Mouse (Mus musculus): ENCODE data around the gene Adam17. TPM values are rescaled to one million over a fixed set of nuclear protein-coding genes. Genes with fewer than 3 reads are reported as not detected.

Adam17 gene
- polyA plus RNA-seq, 1 experiment from 2014 or later: 15.6 TPM

DNA sequence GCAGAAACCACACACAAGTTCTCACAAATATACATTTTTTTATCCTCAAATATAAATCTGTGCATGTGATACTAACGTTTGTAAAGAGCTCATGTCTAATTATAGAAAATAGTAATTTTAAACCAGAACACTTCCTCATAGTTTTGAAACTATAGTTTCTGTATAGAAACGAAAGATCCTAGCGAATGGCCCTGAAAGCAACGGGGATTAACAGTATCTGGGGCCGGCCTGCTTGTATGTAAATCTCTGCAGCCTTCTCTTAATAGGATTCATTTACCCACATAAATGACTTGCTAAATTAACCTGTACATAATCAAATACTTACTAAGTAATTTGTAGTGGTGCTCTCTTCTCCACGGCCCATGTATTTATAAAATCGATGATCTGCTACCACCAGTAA, 26.5 kb downstream of the Adam17 start:
- Histone ChIP-seq H3K9me3 (replicated peaks) (no peaks in the 10 kb centered on the region), H3K27me3 (replicated peaks) (no peaks in the 10 kb centered on the region), H3K4me1 (no peaks in the 10 kb centered on the region), H3K4me2 (no peak overlapping the region), H3K9ac (replicated peaks) (no peak overlapping the region), H3K36me3 (peaks cover 32% of the 10 kb centered on the region), H3K4me3 (replicated peaks) (no peak overlapping the region), H3K27ac (replicated peaks) (no peak overlapping the region)
- 84% methylated on average over 7 of the region's 7 CpGs for WGBS
- no peak for ATAC-seq (ENCODE audit: low FRiP score)

DNA sequence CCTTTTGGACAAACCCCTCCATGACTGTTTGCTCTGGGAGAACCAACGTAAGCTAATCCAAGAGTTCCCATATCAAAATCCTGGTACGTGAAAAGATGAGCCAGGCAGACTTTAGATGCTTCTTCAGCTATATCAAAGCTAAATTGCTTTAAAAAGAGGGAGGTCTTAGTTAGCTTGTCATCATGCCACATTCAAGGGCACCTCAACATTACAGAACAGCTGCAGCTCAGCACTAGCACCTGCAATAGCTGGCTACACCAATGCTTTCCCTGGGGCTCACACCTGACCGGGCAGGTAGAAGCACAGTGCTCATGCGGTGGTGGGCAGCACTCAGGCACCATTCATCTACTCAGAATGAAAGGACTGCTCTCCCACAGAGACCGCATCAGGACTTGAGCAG, 32.8 kb downstream of the Adam17 start:
- Histone ChIP-seq H3K9ac (replicated peaks) (no peak overlapping the region), H3K4me1 (no peaks in the 10 kb centered on the region), H3K9me3 (replicated peaks) (no peaks in the 10 kb centered on the region), H3K27ac (replicated peaks) (no peak overlapping the region), H3K27me3 (replicated peaks) (no peaks in the 10 kb centered on the region), H3K4me2 (no peak overlapping the region), H3K4me3 (replicated peaks) (no peak overlapping the region), H3K36me3 (peaks cover 52% of the 10 kb centered on the region)
- no peak for ATAC-seq (ENCODE audit: low FRiP score)
- WGBS: 94% methylated on average over 5 of the region's 5 CpGs

DNA sequence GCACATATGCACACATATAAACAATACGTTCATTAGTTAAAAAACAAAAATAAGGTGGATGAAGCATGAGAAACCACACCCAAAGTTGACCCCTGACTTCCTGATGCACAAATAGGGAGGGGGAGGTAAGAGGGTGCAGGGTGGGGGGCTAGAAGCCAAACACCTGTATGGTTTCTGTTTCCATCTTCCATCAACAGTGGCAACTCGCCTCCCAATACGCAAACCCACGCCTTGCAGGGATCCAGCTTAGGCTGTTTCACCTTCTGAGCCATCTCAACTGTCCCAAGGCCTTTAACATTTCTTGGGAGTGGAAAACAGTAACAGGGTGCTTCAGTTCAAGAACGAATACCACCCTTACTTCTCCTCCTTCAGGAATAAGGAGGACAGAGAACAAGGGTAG, 36.3 kb downstream of the Adam17 start:
- no peaks in the 10 kb centered on the region for H3K27me3 ChIP-seq (replicated peaks)
- H3K4me3 ChIP-seq (replicated peaks): no peak overlapping the region
- WGBS: 95% methylated on average over 5 of the region's 5 CpGs
- H3K27ac ChIP-seq (replicated peaks): no peak overlapping the region
- H3K4me2 ChIP-seq: no peak overlapping the region
- no peaks in the 10 kb centered on the region for H3K4me1 ChIP-seq
- no peaks in the 10 kb centered on the region for H3K9me3 ChIP-seq (replicated peaks)
- peaks cover 66% of the 10 kb centered on the region for H3K36me3 ChIP-seq
- H3K9ac ChIP-seq (replicated peaks): no peak overlapping the region
- no peak for ATAC-seq (ENCODE audit: low FRiP score)

DNA sequence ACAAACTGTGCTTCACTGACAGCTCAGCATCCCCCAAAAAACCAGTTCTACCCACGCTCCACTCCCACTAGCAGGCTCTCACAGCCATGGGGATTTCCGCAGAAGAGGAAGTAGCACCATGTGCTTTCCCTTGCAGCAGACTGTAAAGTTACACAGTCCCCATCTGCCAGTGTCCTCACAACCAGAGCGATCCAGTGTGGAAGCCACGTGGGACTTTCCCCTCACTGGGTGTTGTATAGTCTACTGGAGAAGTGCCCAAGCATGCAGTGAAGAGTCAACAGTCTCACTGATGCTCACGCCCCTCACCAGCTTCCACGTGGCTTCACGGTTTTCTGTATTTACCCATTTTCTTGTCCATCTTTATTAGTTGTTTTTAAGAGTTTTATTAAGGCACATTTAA, 37.6 kb downstream of the Adam17 start:
- H3K4me3 ChIP-seq (replicated peaks): no peak overlapping the region
- H3K9ac ChIP-seq (replicated peaks): no peak overlapping the region
- no peaks in the 10 kb centered on the region for H3K27me3 ChIP-seq (replicated peaks)
- H3K4me2 ChIP-seq: no peak overlapping the region
- no peak for ATAC-seq (ENCODE audit: low FRiP score)
- no peaks in the 10 kb centered on the region for H3K4me1 ChIP-seq
- H3K36me3 ChIP-seq: peaks cover 69% of the 10 kb centered on the region
- no peaks in the 10 kb centered on the region for H3K9me3 ChIP-seq (replicated peaks)
- no peak overlapping the region for H3K27ac ChIP-seq (replicated peaks)
- 93% methylated on average over 7 of the region's 7 CpGs for WGBS

DNA sequence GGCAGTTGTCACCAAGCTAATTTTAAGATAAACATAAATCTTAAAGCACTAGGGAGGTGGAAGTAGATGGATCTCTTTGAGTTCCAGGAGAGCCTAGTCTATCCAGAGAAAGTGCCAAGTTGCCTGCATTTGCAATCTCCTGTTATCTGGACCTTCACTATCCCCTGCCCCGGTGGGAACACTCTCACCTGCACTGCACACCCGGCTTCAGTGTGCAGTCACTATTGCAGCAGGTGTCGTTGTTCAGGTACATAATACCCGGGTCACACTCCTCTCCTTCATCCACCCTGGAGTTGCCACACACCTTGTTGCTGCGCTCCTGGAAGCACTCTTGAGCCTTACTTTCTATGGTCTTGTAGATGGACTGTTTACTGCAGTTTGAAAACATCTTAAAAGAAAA, 39.7 kb downstream of the Adam17 start:
- no peaks in the 10 kb centered on the region for H3K9me3 ChIP-seq (replicated peaks)
- 97% methylated on average over 5 of the region's 5 CpGs for WGBS
- H3K36me3 ChIP-seq: peaks cover 64% of the 10 kb centered on the region
- no peak overlapping the region for H3K27ac ChIP-seq (replicated peaks)
- H3K9ac ChIP-seq (replicated peaks): no peak overlapping the region
- ATAC-seq (ENCODE audit: low FRiP score): no peak
- no peaks in the 10 kb centered on the region for H3K27me3 ChIP-seq (replicated peaks)
- no peak overlapping the region for H3K4me2 ChIP-seq
- H3K4me3 ChIP-seq (replicated peaks): no peak overlapping the region
- H3K4me1 ChIP-seq: no peaks in the 10 kb centered on the region

DNA sequence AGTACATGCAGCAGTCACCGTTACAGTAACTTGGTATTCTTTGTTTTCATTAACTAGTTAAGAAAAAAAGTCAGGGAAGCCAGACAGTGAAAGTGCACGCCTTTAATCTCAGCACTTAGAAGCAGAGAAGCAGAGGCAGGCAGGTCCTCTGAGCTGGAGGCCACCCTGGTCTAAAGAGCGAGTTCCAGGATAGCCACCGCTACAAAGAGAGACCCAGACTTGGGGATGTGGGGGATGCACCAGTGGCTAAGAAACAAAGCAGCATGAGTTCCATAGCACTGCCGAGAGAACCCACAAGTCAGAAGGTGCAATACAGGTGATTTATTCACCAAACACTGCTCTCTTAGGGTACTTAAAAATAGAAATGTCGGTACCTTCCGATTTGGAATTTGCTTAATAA, 40.4 kb downstream of the Adam17 start:
- ATAC-seq (ENCODE audit: low FRiP score): no peak
- no peaks in the 10 kb centered on the region for H3K27me3 ChIP-seq (replicated peaks)
- H3K9me3 ChIP-seq (replicated peaks): no peaks in the 10 kb centered on the region
- no peak overlapping the region for H3K4me2 ChIP-seq
- no peak overlapping the region for H3K27ac ChIP-seq (replicated peaks)
- H3K36me3 ChIP-seq: peaks cover 60% of the 10 kb centered on the region
- 96% methylated on average over 7 of the region's 7 CpGs for WGBS
- no peak overlapping the region for H3K9ac ChIP-seq (replicated peaks)
- H3K4me3 ChIP-seq (replicated peaks): no peak overlapping the region
- no peaks in the 10 kb centered on the region for H3K4me1 ChIP-seq

DNA sequence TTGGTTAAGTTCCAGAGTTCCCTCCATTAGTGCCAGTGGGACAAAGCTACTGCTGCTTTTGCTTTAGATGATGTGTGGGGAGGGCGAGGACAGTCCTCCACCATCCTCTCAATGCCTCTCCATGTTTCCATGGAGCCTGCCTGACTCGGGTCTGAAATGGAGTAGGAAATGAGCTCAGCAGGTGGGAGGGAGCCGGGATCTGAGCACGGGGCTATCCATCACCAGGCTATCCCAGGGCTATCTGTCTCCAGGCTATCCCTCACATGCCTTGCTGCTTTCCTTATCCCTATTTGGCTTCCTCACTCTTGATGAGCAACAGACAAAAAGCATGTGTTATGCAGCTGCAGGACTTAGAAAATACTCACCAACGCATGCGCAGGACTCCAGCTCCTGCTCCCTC, 41.7 kb downstream of the Adam17 start:
- Histone ChIP-seq H3K4me1 (no peaks in the 10 kb centered on the region), H3K4me3 (replicated peaks) (no peak overlapping the region), H3K9me3 (replicated peaks) (no peaks in the 10 kb centered on the region), H3K27ac (replicated peaks) (no peak overlapping the region), H3K27me3 (replicated peaks) (no peaks in the 10 kb centered on the region), H3K9ac (replicated peaks) (no peak overlapping the region), H3K36me3 (peaks cover 61% of the 10 kb centered on the region), H3K4me2 (no peak overlapping the region)
- ATAC-seq (ENCODE audit: low FRiP score): no peak
- 77% methylated on average over 6 of the region's 6 CpGs for WGBS

DNA sequence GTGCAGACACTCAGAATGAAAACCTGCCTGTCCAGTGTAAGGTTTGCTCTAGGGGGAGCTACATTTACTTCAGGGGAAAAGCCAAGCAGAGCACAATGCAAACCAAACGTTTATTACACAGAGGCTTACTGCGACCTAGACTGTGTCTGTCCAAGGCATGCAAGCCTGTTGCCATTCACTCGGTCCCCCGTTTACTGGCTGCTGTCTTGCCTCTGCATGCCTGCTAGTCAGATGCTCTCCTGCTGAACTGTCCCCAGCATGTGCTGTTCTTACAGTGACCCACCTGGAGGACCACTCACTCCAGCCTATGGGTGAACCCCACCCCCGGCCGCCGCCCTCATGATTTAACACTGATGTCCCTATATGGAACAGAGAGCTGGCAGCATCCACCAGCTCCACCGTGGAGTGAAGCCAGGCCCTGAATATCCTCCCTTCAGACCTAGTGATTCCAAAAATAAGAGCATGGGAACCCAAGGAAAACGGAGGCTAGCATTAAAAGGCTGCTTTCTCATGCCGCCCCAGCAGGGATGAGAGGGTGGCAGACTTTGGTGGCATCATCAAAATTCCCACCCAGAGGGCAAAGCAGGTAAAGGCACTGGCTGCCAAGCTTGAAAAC, 42.4 kb downstream of the Adam17 start:
- H3K9me3 ChIP-seq (replicated peaks): no peaks in the 10 kb centered on the region

DNA sequence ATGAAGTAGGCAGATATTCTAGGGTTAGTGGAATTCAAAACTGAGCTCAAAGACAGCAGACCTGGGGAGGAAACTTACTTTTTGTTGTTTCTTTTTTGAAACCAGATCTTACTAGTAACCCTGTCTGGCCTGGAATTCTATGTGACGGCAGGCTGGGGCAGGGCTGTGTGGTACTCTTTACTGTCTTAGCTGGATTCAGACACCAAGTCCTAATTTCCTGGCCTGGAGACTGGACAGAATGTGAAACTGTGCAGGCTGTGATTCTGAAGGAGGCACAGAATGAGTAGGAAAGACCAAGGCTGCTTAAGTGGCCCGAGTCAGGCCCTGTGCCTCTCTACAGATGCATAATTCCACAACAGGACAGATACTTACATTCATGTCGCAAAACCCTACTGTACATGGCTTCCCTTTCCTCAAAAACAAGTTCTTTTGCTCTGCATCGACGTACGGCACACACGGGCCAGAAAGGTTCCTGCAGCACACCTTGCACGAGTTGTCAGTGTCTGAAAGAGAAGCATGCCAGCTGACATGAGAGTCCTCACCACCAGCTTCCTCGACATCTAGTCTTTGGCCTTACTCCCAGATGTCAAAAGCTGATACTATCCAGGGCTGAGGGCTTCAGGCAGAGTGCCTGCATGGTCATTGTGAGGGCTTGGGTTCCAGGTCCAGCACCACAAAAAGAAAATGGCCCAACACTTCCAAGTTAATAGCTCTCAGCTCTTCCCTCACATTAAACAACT, 43.6 kb downstream of the Adam17 start:
- WGBS: 93% methylated on average over 9 of the region's 9 CpGs
- no peak overlapping the region for H3K4me2 ChIP-seq
- H3K27ac ChIP-seq (replicated peaks): no peak overlapping the region
- no peak for ATAC-seq (ENCODE audit: low FRiP score)
- H3K36me3 ChIP-seq: peaks cover 68% of the 10 kb centered on the region
- no peaks in the 10 kb centered on the region for H3K27me3 ChIP-seq (replicated peaks)
- no peaks in the 10 kb centered on the region for H3K4me1 ChIP-seq
- H3K9me3 ChIP-seq (replicated peaks): no peaks in the 10 kb centered on the region
- no peak overlapping the region for H3K4me3 ChIP-seq (replicated peaks)
- no peak overlapping the region for H3K9ac ChIP-seq (replicated peaks)

More for the DNA sequence above, 42.4 kb downstream of the Adam17 start:
- Histone ChIP-seq H3K4me2 (no peak overlapping the region), H3K36me3 (peaks cover 60% of the 10 kb centered on the region), H3K9ac (replicated peaks) (no peak overlapping the region), H3K27me3 (replicated peaks) (no peaks in the 10 kb centered on the region), H3K27ac (replicated peaks) (no peak overlapping the region), H3K4me3 (replicated peaks) (no peak overlapping the region), H3K4me1 (no peaks in the 10 kb centered on the region)
- ATAC-seq (ENCODE audit: low FRiP score): no peak
- WGBS: 90% methylated on average over 10 of the region's 10 CpGs

DNA sequence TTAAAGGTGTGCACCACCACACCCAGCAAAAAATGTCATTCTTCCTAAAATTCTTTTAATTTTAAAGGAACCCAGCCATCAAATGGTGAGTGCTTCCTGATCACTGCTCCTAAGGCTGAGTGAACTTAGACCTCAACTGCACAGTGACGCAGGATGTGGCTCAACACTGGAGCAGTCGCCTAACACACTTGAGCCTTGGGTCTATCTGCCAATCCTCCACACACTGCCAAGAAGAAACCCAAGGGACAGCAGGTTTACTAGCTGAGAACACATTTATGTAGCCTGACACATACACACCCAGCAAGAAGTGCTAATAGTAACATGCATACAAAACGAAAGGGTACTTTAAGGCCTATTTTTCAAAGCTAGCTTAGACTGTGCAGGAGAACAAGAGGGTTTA, 47.1 kb downstream of the Adam17 start:
- no peak overlapping the region for H3K4me3 ChIP-seq (replicated peaks)
- no peaks in the 10 kb centered on the region for H3K27me3 ChIP-seq (replicated peaks)
- H3K4me1 ChIP-seq: no peaks in the 10 kb centered on the region
- no peaks in the 10 kb centered on the region for H3K9me3 ChIP-seq (replicated peaks)
- 96% methylated on average over 3 of the region's 3 CpGs for WGBS
- H3K27ac ChIP-seq (replicated peaks): no peak overlapping the region
- H3K36me3 ChIP-seq: peaks cover 62% of the 10 kb centered on the region
- H3K4me2 ChIP-seq: no peak overlapping the region
- H3K9ac ChIP-seq (replicated peaks): no peak overlapping the region
- no peak for ATAC-seq (ENCODE audit: low FRiP score)

DNA sequence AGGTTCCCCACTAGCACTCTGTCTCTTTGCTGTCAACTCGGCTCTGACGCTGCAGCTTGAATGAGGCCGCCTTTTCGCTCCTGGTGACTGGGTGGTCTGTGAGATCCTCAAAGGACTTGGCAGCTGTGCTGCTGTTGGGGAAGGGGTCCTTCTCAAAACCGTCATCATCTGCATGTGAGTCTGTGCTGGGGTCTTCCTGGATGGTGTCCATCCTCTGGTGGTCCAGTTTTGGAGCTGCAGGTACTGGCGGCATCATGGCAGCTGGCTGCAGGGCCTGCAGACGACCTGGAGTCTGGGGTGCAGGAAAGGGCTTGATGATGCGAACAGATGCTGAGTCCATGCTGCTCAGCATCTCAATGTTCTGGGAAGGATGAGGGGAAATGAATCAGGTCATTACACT, 48.2 kb downstream of the Adam17 start:
- 94% methylated on average over 8 of the region's 8 CpGs for WGBS
- H3K27me3 ChIP-seq (replicated peaks): no peaks in the 10 kb centered on the region
- no peak overlapping the region for H3K4me3 ChIP-seq (replicated peaks)
- no peaks in the 10 kb centered on the region for H3K4me1 ChIP-seq
- no peak overlapping the region for H3K9ac ChIP-seq (replicated peaks)
- H3K9me3 ChIP-seq (replicated peaks): no peaks in the 10 kb centered on the region
- H3K27ac ChIP-seq (replicated peaks): no peak overlapping the region
- peaks cover 56% of the 10 kb centered on the region for H3K36me3 ChIP-seq
- ATAC-seq (ENCODE audit: low FRiP score): no peak
- no peak overlapping the region for H3K4me2 ChIP-seq

DNA sequence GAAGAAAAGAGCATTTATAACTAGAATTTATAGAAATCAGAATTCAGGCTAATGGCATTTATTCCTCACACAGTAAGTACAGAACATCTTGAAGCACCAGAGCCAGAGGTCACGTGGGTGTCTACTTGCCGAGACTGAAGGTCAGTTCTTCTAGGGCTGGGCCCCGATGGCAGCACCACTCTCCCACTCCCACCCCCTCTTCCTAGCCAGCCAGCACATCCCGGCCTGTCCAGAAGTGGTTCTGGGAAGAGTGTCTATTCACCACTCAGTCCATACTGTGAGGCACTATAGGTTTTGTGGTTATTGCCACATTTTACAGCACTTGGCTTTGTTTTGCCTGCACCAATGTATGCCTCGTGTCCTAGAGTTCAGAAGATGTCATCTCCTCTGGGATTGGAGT, 49.3 kb downstream of the Adam17 start:
- no peak overlapping the region for H3K4me3 ChIP-seq (replicated peaks)
- no peaks in the 10 kb centered on the region for H3K4me1 ChIP-seq
- H3K9me3 ChIP-seq (replicated peaks): no peaks in the 10 kb centered on the region
- H3K4me2 ChIP-seq: no peak overlapping the region
- H3K36me3 ChIP-seq: peaks cover 46% of the 10 kb centered on the region
- ATAC-seq (ENCODE audit: low FRiP score): no peak
- H3K9ac ChIP-seq (replicated peaks): no peak overlapping the region
- H3K27me3 ChIP-seq (replicated peaks): no peaks in the 10 kb centered on the region
- no peak overlapping the region for H3K27ac ChIP-seq (replicated peaks)
- WGBS: 39% methylated on average over 5 of the region's 5 CpGs

All from neural tube, embryonic 15.5 days (tissue).